Mouse (Mus musculus) heart, embryonic 14.5 days (tissue): ENCODE measurements at regions not wholly inside any gene's neighbourhood (a gene's known extent, or its start where the extent isn't known, plus 50 kb on each side); places are given as distances from the start of the nearest gene placed in this dataset.

ENCODE experiments used
- ATAC-seq: fragments of 200-750 bp; cut with Nextera tagmentation; 2 replicates; pipeline ENCODE4 v1.8.0; 2017; ENCODE audit warnings: low read depth, moderate TSS enrichment; ENCODE audit not compliant: insufficient number of reproducible peaks, insufficient read depth, low FRiP score
- H3K27ac ChIP-seq, 2 experiments: fragments of 200-500 bp in 1 of 2; fragments of 300-500 bp in 1 of 2; sonication (generic) in 1 of 2; replicated peaks in 1 of 2; 2 replicates each; pipeline ENCODE4 v1.5.1; 2012 to 2014; ENCODE audit warnings: low read depth in 2 of 2, low read length in 2 of 2, control low read depth in 1 of 2, mild to moderate bottlenecking in 1 of 2, mixed read lengths in 1 of 2; ENCODE audit not compliant: control insufficient read depth in 1 of 2, insufficient read depth in 1 of 2
- H3K27me3 ChIP-seq: fragments of 300-500 bp; sonication (generic); 2 replicates; pipeline ENCODE4 v1.6.1; 2014; ENCODE audit warnings: mild to moderate bottlenecking, low read length, control low read depth; ENCODE audit not compliant: control insufficient read depth, insufficient read depth
- H3K36me3 ChIP-seq: fragments of 300-500 bp; sonication (generic); 2 replicates; pipeline ENCODE4 v1.6.1; 2014; ENCODE audit warnings: mild to moderate bottlenecking, control low read depth, low read length, mixed read lengths; ENCODE audit not compliant: control insufficient read depth, insufficient read depth
- H3K4me1 ChIP-seq, 2 experiments: fragments of 200-500 bp in 1 of 2; fragments of 300-500 bp in 1 of 2; sonication (generic) in 1 of 2; 2 replicates each; pipeline ENCODE4 v1.6.1; 2012 to 2014; ENCODE audit warnings: low read length in 2 of 2, control low read depth in 1 of 2, mixed read lengths in 1 of 2; ENCODE audit not compliant: control insufficient read depth in 2 of 2, insufficient read depth in 2 of 2
- H3K4me2 ChIP-seq: fragments of 300-500 bp; sonication (generic); 2 replicates; pipeline ENCODE4 v1.6.1; 2014; ENCODE audit warnings: mild to moderate bottlenecking, low read length
- H3K4me3 ChIP-seq, 2 experiments: fragments of 200-500 bp in 1 of 2; fragments of 300-500 bp in 1 of 2; sonication (generic) in 1 of 2; 2 replicates each; pipeline ENCODE4 v1.5.1; 2012 to 2014; ENCODE audit warnings: low read length in 2 of 2, mild to moderate bottlenecking in 2 of 2, control low read depth in 1 of 2, low read depth in 1 of 2, moderate library complexity in 1 of 2; ENCODE audit not compliant: control insufficient read depth in 1 of 2, insufficient read depth in 1 of 2
- H3K9ac ChIP-seq: fragments of 300-500 bp; sonication (generic); 2 replicates; pipeline ENCODE4 v1.6.1; 2014; ENCODE audit warnings: mild to moderate bottlenecking, low read length
- H3K9me3 ChIP-seq: fragments of 300-500 bp; sonication (generic); 2 replicates; pipeline ENCODE4 v1.6.1; 2016; ENCODE audit warnings: low read length, control low read depth; ENCODE audit not compliant: control insufficient read depth
- WGBS: fragments of 180-500 bp; shearing (Covaris S2); extraction: QIAGEN DNeasy Blood & Tissue Kit; methylation state at CpG from one replicate; pipeline ENCODE4 v1.1.7; 2014; 5-methylcytosine and 5-hydroxymethylcytosine counted together

DNA sequence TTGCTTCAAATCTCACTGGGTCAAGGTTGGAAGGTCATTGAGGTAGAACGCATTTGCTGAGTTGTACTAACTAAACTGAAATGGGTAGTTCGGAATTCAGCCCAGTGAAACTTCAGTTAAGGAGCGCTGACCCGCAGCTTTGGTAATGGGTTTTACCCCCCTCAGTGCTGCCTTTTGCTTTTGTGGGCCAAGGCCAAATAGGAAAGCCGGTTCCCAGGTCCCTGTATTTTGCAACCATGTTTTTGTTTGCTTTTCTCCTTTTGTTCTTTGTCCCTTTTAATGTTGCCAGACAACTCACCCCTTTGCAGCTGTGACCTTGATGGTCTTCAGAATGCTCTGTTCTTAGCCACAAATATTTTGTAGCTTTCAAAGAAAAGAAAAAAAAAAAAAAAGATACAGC lies 98.7 kb upstream of the Psmd7 start:
- ATAC-seq = no peak
- 57% methylated on average over 5 of the region's 5 CpGs for WGBS
- Histone ChIP-seq H3K4me3 (no peak overlapping the region), H3K4me2 (no peak overlapping the region), H3K27me3 (no peaks in the 10 kb centered on the region), H3K4me1 (no peaks in the 10 kb centered on the region), H3K9ac (no peak overlapping the region), H3K36me3 (no peaks in the 10 kb centered on the region), H3K9me3 (no peaks in the 10 kb centered on the region), H3K27ac (no peak overlapping the region)

DNA sequence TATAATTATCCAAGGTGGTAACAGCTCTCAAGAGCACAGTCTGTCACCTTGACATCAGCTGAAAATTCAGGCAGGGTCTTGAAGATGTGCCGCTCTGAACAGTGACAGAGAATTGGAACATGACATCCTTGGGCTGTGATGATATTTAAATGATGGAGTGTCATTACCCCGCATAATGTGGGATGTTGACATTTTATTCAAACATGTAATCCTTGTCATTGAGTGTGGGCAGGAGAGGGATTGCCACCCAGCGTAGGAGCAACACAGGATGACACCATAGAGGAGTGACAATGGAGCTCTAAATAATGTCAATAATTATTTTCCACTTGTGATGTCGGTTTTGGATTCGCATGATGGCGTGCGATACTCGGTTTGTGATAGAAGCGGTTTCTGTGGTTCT lies 99.3 kb upstream of the Psmd7 start:
- ATAC-seq = no peak
- 92% methylated on average over 9 of the region's 9 CpGs for WGBS
- Histone ChIP-seq H3K4me3 (no peak overlapping the region), H3K9me3 (no peaks in the 10 kb centered on the region), H3K27me3 (no peaks in the 10 kb centered on the region), H3K27ac (no peak overlapping the region), H3K36me3 (no peaks in the 10 kb centered on the region), H3K4me2 (no peak overlapping the region), H3K9ac (no peak overlapping the region), H3K4me1 (no peaks in the 10 kb centered on the region)

DNA sequence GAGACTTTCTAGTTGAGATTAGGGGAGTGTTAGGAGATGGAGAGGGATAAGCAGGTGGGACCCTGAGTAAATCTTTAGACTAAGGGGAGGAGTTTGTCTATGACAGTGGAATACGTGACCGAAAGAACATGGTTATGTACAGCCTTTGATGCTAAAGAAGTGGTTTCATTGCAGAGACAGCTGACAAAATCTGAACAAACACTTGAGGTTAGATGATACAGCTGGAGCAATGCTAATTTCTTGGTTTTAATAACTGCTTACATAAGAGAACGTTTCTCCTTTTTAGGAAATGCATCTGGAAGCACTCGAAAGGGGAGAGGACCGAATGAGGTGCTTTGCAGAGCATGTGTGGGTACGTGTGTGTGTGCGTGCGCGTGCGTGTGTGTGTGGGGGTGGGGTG lies 100.8 kb upstream of the Psmd7 start:
- no peaks in the 10 kb centered on the region for H3K4me1 ChIP-seq
- no peak overlapping the region for H3K9ac ChIP-seq
- no peak overlapping the region for H3K27ac ChIP-seq
- H3K9me3 ChIP-seq = no peaks in the 10 kb centered on the region
- no peaks in the 10 kb centered on the region for H3K36me3 ChIP-seq
- ATAC-seq = no peak
- 92% methylated on average over 10 of the region's 10 CpGs for WGBS
- no peak overlapping the region for H3K4me2 ChIP-seq
- H3K27me3 ChIP-seq = no peaks in the 10 kb centered on the region
- no peak overlapping the region for H3K4me3 ChIP-seq

DNA sequence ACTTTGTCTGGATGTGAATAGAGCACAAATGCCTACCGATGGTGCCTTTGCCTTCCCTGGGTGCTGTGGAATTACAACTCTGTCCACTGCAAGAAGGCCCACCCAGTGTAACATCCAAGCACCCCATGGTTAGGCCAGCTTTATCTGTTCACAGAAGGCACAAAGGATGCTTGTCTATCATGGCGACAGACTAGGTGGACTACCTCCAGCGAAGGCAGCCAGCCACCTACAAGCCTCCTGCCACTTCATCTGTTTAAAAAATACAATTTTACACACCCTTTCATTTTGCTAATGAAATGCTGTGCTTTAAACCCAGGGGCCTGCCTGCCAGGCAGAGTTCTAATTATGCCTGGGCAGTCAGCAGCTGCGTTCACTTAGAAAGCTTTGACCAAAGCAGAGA lies 103.0 kb upstream of the Psmd7 start:
- 88% methylated on average over 4 of the region's 4 CpGs for WGBS
- Histone ChIP-seq H3K9me3 (no peaks in the 10 kb centered on the region), H3K4me3 (no peak overlapping the region), H3K4me1 (no peaks in the 10 kb centered on the region), H3K36me3 (no peaks in the 10 kb centered on the region), H3K27me3 (no peaks in the 10 kb centered on the region), H3K27ac (no peak overlapping the region), H3K4me2 (no peak overlapping the region), H3K9ac (no peak overlapping the region)
- no peak for ATAC-seq

DNA sequence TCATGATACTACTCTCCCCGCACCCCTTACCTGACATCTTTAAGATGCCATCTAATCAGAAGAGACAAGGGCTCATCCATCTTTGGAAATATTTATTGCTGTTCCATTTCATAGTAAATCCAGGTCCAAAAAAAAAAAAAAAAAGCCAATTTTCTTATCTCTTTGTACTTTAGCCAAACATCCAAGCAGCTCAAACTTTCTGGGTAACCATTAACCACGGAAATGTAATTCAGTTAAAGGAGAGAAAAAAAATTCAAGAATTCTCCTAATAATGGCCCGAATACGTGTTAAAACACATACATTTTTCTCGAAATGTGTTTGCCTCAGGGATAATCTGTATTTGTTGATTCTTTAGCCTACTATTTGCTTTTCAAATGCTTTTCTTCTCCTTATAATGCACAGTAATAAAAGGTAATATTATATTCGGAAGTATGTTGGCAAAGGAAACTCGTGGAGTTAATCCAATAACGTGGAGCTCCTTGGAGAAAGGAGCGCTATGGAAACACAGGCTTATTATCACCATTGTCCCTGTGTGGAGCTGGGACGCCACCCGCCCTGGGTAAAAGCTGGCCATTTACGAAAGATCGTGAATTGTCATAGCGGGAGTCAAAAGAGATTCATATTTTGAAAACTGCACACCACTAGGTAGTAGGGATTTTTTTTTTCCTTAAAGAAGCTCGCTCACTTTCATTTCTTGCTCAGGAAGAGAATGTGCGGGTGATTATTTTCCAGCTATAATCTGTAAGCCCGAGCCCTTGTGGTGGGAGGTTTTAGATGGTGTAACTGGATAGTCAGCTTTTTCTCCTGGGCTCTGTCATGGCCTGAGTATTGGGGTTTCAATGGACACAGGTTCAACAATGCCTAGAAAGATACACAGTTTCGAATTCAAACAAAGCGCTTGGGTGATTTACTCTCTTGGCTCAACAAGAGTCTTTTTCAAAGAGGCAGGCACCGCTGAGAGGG lies 108.4 kb upstream of the Psmd7 start:
- Histone ChIP-seq H3K4me2 (no peak overlapping the region), H3K27ac (no peak overlapping the region), H3K4me3 (no peak overlapping the region), H3K36me3 (no peaks in the 10 kb centered on the region), H3K9ac (no peak overlapping the region), H3K4me1 (0 out of 4 replicates have a peak, but pooled peaks cover 0 to 2% of the 10 kb centered on the region in 2 experiments), H3K9me3 (no peaks in the 10 kb centered on the region), H3K27me3 (no peaks in the 10 kb centered on the region)
- ATAC-seq = no peak
- WGBS = 82% methylated on average over 20 of the region's 20 CpGs

DNA sequence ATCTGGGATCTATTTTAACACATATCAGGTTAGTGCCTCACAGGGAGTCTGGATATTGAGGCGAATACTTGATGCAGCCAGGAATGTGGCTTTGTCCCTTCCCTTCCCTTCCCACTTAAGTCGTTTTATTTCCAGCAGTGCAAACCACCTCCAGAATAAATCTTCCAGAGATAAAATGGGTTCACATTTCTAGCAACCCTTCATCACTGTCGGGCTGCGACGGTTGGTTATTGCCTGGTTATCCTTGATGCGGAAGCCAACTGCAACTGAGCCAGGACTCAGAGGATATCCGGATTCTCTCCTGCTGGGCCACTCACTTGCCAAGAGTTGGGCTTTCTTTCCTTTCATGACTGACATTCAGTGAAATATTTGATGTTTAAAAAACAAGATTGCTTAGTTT lies 111.0 kb upstream of the Psmd7 start:
- Histone ChIP-seq H3K36me3 (no peaks in the 10 kb centered on the region), H3K4me2 (0 out of 2 replicates have a peak overlapping the region, but pooled peaks have one; percentile 5), H3K4me3 (no peak overlapping the region), H3K27ac (no peak overlapping the region), H3K9ac (no peak overlapping the region), H3K9me3 (no peaks in the 10 kb centered on the region), H3K4me1 (0 out of 4 replicates have a peak, but pooled peaks cover 0 to 2% of the 10 kb centered on the region in 2 experiments), H3K27me3 (no peaks in the 10 kb centered on the region)
- WGBS = 26% methylated on average over 7 of the region's 7 CpGs
- no peak for ATAC-seq

DNA sequence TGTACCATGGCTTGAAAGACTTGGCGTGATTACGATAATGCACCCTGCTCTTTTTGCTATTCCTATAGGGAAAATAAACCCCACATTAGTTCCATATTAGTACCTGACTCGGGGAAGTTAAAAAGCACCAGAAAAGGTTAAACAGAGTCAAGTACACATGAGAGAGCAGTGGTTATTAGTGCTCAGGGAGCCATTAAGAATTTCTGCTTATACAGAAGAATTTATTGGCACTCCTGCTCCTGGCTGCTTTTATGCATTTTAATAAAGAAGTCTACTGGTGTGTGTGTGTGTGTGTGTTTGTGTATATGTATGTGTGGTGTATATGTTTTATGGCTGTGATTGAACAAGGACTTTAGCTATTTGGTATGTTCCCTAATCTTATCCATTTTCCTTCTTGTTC lies 111.5 kb upstream of the Psmd7 start:
- WGBS = 78% methylated on average over 3 of the region's 3 CpGs
- Histone ChIP-seq H3K27ac (no peak overlapping the region), H3K9ac (no peak overlapping the region), H3K9me3 (no peaks in the 10 kb centered on the region), H3K4me3 (no peak overlapping the region), H3K4me2 (no peak overlapping the region), H3K36me3 (no peaks in the 10 kb centered on the region), H3K27me3 (no peaks in the 10 kb centered on the region), H3K4me1 (0 out of 4 replicates have a peak, but pooled peaks cover 0 to 2% of the 10 kb centered on the region in 2 experiments)
- ATAC-seq = no peak
